Mouse (Mus musculus): ENCODE measurements at regions not wholly inside any gene's neighbourhood (a gene's known extent, or its start where the extent isn't known, plus 50 kb on each side); places are given as distances from the start of the nearest gene placed in this dataset.
A peak's percentile ranks its signal among the peaks of the same experiment; 100 is the strongest.

GRCm38 (mm10) chr12:15544351-15544750, 272.4 kb downstream of the Trib2 start:
- H3K27ac ChIP-seq (ENCODE audit: low read depth, low read length), result no peak overlapping the region
- DNase-seq (ENCODE audit: low spot score), result no peak
- H3K4me3 ChIP-seq (ENCODE audit: low read depth, low read length), result no peak overlapping the region
- no peaks in the 10 kb centered on the region for H3K36me3 ChIP-seq (ENCODE audit: control insufficient read depth, insufficient read depth, low read length)
- 81% methylated on average over 1 of the region's 1 CpGs for WGBS
- no peaks in the 10 kb centered on the region for H3K27me3 ChIP-seq (ENCODE audit: control insufficient read depth, insufficient read depth, low read length)
- no peaks in the 10 kb centered on the region for H3K9me3 ChIP-seq (ENCODE audit: control insufficient read depth, low read length)
- H3K9ac ChIP-seq (ENCODE audit: low read length), result no peak overlapping the region
- no peak overlapping the region for H3K4me2 ChIP-seq (ENCODE audit: low read depth, low read length, severe bottlenecking)
- ATAC-seq (replicated peaks; ENCODE audit: low FRiP score), result no peak
- no peaks in the 10 kb centered on the region for H3K4me1 ChIP-seq (replicated peaks; ENCODE audit: control insufficient read depth, insufficient read depth, low read length)

GRCm38 (mm10) chr12:15542486-15542885, 274.2 kb downstream of the Trib2 start:
- H3K4me2 ChIP-seq (ENCODE audit: low read depth, low read length, severe bottlenecking), result no peak overlapping the region
- no peaks in the 10 kb centered on the region for H3K4me1 ChIP-seq (replicated peaks; ENCODE audit: control insufficient read depth, insufficient read depth, low read length)
- no peaks in the 10 kb centered on the region for H3K36me3 ChIP-seq (ENCODE audit: control insufficient read depth, insufficient read depth, low read length)
- no peak overlapping the region for H3K4me3 ChIP-seq (ENCODE audit: low read depth, low read length)
- no peak overlapping the region for H3K9ac ChIP-seq (ENCODE audit: low read length)
- WGBS, result 76% methylated on average over 2 of the region's 2 CpGs
- no peak overlapping the region for H3K27ac ChIP-seq (ENCODE audit: low read depth, low read length)
- no peaks in the 10 kb centered on the region for H3K9me3 ChIP-seq (ENCODE audit: control insufficient read depth, low read length)
- ATAC-seq (replicated peaks; ENCODE audit: low FRiP score), result no peak
- DNase-seq (ENCODE audit: low spot score), result no peak
- no peaks in the 10 kb centered on the region for H3K27me3 ChIP-seq (ENCODE audit: control insufficient read depth, insufficient read depth, low read length)

- Histone ChIP-seq H3K4me1 (replicated peaks; ENCODE audit: control insufficient read depth, insufficient read depth, low read length) (no peaks in the 10 kb centered on the region), H3K27me3 (ENCODE audit: control insufficient read depth, insufficient read depth, low read length) (no peaks in the 10 kb centered on the region), H3K4me3 (ENCODE audit: low read depth, low read length) (no peak overlapping the region), H3K36me3 (ENCODE audit: control insufficient read depth, insufficient read depth, low read length) (no peaks in the 10 kb centered on the region), H3K4me2 (ENCODE audit: low read depth, low read length, severe bottlenecking) (no peak overlapping the region), H3K9me3 (ENCODE audit: control insufficient read depth, low read length) (no peaks in the 10 kb centered on the region), H3K9ac (ENCODE audit: low read length) (no peak overlapping the region), H3K27ac (ENCODE audit: low read depth, low read length) (no peak overlapping the region)
- ATAC-seq (replicated peaks; ENCODE audit: low FRiP score), result no peak
- 77% methylated on average over 8 of the region's 8 CpGs for WGBS
- no peak for DNase-seq (ENCODE audit: low spot score)
These were observed 279.8 kb downstream of the Trib2 start for GRCm38 (mm10) chr12:15536852-15537368.

- ATAC-seq (replicated peaks; ENCODE audit: low FRiP score) (no peak), DNase-seq (ENCODE audit: low spot score) (no peak)
- H3K27ac ChIP-seq (ENCODE audit: low read depth, low read length), result no peak overlapping the region
- H3K4me1 ChIP-seq (replicated peaks; ENCODE audit: control insufficient read depth, insufficient read depth, low read length), result no peaks in the 10 kb centered on the region
- no peaks in the 10 kb centered on the region for H3K36me3 ChIP-seq (ENCODE audit: control insufficient read depth, insufficient read depth, low read length)
- H3K27me3 ChIP-seq (ENCODE audit: control insufficient read depth, insufficient read depth, low read length), result no peaks in the 10 kb centered on the region
- no peaks in the 10 kb centered on the region for H3K9me3 ChIP-seq (ENCODE audit: control insufficient read depth, low read length)
- no peak overlapping the region for H3K4me2 ChIP-seq (ENCODE audit: low read depth, low read length, severe bottlenecking)
- H3K4me3 ChIP-seq (ENCODE audit: low read depth, low read length), result no peak overlapping the region
- 93% methylated on average over 5 of the region's 5 CpGs for WGBS
- H3K9ac ChIP-seq (ENCODE audit: low read length), result no peak overlapping the region
These were observed 280.5 kb downstream of the Trib2 start for GRCm38 (mm10) chr12:15536247-15536646.

DNA sequence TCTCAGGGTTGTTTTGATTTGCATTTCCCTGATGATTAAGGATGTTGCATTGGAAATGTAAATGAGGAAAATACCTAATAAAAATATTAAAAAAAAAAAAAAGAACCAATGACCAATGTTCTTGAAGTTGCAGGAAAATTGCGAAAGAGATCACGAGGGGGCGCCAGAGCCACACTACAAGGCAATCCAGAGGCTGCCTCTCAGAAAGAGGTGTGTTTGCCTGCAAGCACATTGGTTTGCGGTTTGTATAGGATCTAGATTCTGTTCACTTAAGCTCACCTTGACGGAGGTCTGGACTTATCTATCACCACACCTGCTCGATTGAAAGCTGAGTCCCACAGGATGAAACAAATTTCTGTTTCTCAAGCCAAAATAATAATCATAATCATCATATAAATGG, 280.9 kb downstream of the Trib2 start:
- Histone ChIP-seq H3K9ac (ENCODE audit: low read length) (no peak overlapping the region), H3K9me3 (ENCODE audit: control insufficient read depth, low read length) (no peaks in the 10 kb centered on the region), H3K4me3 (ENCODE audit: low read depth, low read length) (no peak overlapping the region), H3K4me1 (replicated peaks; ENCODE audit: control insufficient read depth, insufficient read depth, low read length) (no peaks in the 10 kb centered on the region), H3K4me2 (ENCODE audit: low read depth, low read length, severe bottlenecking) (no peak overlapping the region), H3K36me3 (ENCODE audit: control insufficient read depth, insufficient read depth, low read length) (no peaks in the 10 kb centered on the region), H3K27ac (ENCODE audit: low read depth, low read length) (no peak overlapping the region), H3K27me3 (ENCODE audit: control insufficient read depth, insufficient read depth, low read length) (no peaks in the 10 kb centered on the region)
- ATAC-seq (replicated peaks; ENCODE audit: low FRiP score), result peak; percentile 76
- peak; percentile 87 for DNase-seq (ENCODE audit: low spot score)
- 10% methylated on average over 6 of the region's 6 CpGs for WGBS

DNA sequence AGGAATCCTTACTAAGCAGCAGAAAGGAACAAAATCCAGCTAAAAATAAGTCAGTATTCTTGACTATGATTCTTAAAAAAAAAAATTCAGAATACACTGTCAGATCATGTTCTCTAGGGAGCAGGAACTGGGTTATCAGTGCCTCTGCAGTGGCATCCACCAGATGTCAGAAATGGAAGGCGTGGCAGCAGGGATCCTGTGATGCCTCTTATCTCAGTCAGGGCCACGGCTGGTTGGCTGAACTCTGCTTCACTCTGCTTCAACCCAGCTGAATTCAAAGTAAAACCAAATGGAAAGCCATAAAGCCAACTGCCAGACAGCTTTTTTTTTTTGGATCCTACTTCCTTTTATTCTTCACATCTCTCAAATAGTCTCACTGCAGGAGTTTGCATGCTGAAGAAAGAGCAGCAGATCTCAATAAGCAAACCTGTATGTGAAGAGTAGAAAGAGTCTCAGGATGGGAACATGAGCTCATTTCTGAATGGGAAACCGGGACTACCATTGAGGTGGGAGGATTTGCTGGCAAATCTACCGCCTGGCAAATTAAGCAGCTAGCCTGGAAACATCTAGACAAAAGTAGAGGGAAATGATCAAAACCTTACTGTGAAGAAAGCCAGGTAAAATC, 295.8 kb downstream of the Trib2 start:
- Histone ChIP-seq H3K27me3 (ENCODE audit: control insufficient read depth, insufficient read depth, low read length) (no peaks in the 10 kb centered on the region), H3K4me1 (replicated peaks; ENCODE audit: control insufficient read depth, insufficient read depth, low read length) (no peaks in the 10 kb centered on the region), H3K4me2 (ENCODE audit: low read depth, low read length, severe bottlenecking) (no peak overlapping the region), H3K9ac (ENCODE audit: low read length) (no peak overlapping the region), H3K27ac (ENCODE audit: low read depth, low read length) (no peak overlapping the region), H3K9me3 (ENCODE audit: control insufficient read depth, low read length) (no peaks in the 10 kb centered on the region), H3K4me3 (ENCODE audit: low read depth, low read length) (no peak overlapping the region), H3K36me3 (ENCODE audit: control insufficient read depth, insufficient read depth, low read length) (no peaks in the 10 kb centered on the region)
- ATAC-seq (replicated peaks; ENCODE audit: low FRiP score), result no peak
- DNase-seq (ENCODE audit: low spot score), result no peak
- WGBS, result 52% methylated on average over 4 of the region's 4 CpGs

GRCm38 (mm10) chr12:15511994-15512393, 304.7 kb downstream of the Trib2 start:
- Histone ChIP-seq H3K4me3 (ENCODE audit: low read depth, low read length) (no peak overlapping the region), H3K9ac (ENCODE audit: low read length) (no peak overlapping the region), H3K4me1 (replicated peaks; ENCODE audit: control insufficient read depth, insufficient read depth, low read length) (no peaks in the 10 kb centered on the region), H3K4me2 (ENCODE audit: low read depth, low read length, severe bottlenecking) (no peak overlapping the region), H3K27ac (ENCODE audit: low read depth, low read length) (no peak overlapping the region), H3K27me3 (ENCODE audit: control insufficient read depth, insufficient read depth, low read length) (no peaks in the 10 kb centered on the region), H3K9me3 (ENCODE audit: control insufficient read depth, low read length) (no peaks in the 10 kb centered on the region), H3K36me3 (ENCODE audit: control insufficient read depth, insufficient read depth, low read length) (no peaks in the 10 kb centered on the region)
- ATAC-seq (replicated peaks; ENCODE audit: low FRiP score) (no peak), DNase-seq (ENCODE audit: low spot score) (no peak)
- 69% methylated on average over 2 of the region's 2 CpGs for WGBS

GRCm38 (mm10) chr12:15507576-15507975, 309.1 kb downstream of the Trib2 start:
- Histone ChIP-seq H3K27me3 (ENCODE audit: control insufficient read depth, insufficient read depth, low read length) (no peaks in the 10 kb centered on the region), H3K9me3 (ENCODE audit: control insufficient read depth, low read length) (no peaks in the 10 kb centered on the region), H3K27ac (ENCODE audit: low read depth, low read length) (no peak overlapping the region), H3K4me3 (ENCODE audit: low read depth, low read length) (no peak overlapping the region), H3K4me1 (replicated peaks; ENCODE audit: control insufficient read depth, insufficient read depth, low read length) (no peaks in the 10 kb centered on the region), H3K9ac (ENCODE audit: low read length) (no peak overlapping the region), H3K4me2 (ENCODE audit: low read depth, low read length, severe bottlenecking) (no peak overlapping the region), H3K36me3 (ENCODE audit: control insufficient read depth, insufficient read depth, low read length) (no peaks in the 10 kb centered on the region)
- WGBS, result 28% methylated on average over 7 of the region's 7 CpGs
- ATAC-seq (replicated peaks; ENCODE audit: low FRiP score), result no peak
- no peak for DNase-seq (ENCODE audit: low spot score)

DNA sequence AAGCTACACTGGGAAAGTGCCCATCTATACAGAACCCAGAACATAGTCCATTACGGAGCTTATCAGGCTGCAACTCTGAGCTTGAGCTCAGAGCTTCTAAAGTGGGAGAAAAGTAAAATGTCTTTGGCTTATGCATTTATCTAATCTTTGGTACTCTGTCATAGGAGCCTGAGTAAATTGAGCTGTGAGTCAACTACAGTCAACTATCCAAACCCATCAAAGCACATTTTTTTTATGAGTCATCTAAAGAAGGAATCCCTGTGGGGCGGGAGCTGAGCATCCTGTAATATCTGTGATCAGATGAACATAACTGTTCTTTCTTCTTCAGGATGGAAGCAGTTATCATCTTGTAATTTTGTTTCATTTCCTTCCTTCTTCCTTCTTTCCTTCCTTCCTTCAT, 323.1 kb downstream of the Trib2 start:
- Histone ChIP-seq H3K4me3 (ENCODE audit: low read depth, low read length) (no peak overlapping the region), H3K4me2 (ENCODE audit: low read depth, low read length, severe bottlenecking) (no peak overlapping the region), H3K9ac (ENCODE audit: low read length) (no peak overlapping the region), H3K27me3 (ENCODE audit: control insufficient read depth, insufficient read depth, low read length) (no peaks in the 10 kb centered on the region), H3K4me1 (replicated peaks; ENCODE audit: control insufficient read depth, insufficient read depth, low read length) (no peaks in the 10 kb centered on the region), H3K36me3 (ENCODE audit: control insufficient read depth, insufficient read depth, low read length) (no peaks in the 10 kb centered on the region), H3K9me3 (ENCODE audit: control insufficient read depth, low read length) (no peaks in the 10 kb centered on the region), H3K27ac (ENCODE audit: low read depth, low read length) (no peak overlapping the region)
- WGBS, result 94% methylated on average over 2 of the region's 2 CpGs
- DNase-seq (ENCODE audit: low spot score) (no peak), ATAC-seq (replicated peaks; ENCODE audit: low FRiP score) (no peak)
